Mouse (Mus musculus) hindlimb bud, embryonic 11.5 days (tissue): ENCODE results near the gene Wdr91.
A peak's percentile ranks its signal among the peaks of the same experiment; 100 is the strongest.

Source experiments
- DNase-seq: peaks from one replicate; pipeline ENCODE4 v3.0.0-alpha.2; 2012; ENCODE audit warnings: low read depth, low spot score; ENCODE audit errors: extremely low spot score

The Wdr91 gene

DNA sequence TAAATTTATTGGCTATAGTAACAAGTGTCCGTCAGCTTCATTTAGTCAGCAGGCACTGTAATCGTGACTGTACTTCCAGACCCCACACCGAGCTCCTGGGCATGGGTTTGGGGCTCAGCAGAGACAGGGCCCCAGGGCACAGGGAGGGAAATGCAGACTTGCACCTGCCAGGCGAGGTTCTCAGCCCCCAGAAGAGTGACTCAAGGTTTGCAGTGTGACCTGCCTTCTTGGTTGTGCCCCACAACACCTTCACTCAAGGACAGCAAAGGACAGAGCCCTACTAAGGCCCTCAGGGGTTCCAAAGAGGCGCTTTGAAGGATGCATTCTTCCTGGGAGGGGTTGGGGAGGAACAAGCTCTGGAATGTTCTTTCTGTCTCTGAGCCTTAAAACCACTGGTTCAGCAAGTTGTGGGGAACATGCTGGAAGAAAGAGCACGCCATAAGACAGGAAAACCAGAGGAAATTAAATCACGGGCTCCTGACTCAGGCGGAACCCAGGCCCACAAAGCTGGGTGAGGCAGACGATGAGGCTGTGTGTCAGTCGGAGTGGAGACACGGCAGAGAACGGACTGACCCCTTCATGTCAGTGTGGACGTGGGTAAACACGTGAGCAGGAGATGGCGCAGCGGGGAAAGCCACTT lies 31.5 kb downstream of the Wdr91 start:
- DNase-seq = no peak

DNA sequence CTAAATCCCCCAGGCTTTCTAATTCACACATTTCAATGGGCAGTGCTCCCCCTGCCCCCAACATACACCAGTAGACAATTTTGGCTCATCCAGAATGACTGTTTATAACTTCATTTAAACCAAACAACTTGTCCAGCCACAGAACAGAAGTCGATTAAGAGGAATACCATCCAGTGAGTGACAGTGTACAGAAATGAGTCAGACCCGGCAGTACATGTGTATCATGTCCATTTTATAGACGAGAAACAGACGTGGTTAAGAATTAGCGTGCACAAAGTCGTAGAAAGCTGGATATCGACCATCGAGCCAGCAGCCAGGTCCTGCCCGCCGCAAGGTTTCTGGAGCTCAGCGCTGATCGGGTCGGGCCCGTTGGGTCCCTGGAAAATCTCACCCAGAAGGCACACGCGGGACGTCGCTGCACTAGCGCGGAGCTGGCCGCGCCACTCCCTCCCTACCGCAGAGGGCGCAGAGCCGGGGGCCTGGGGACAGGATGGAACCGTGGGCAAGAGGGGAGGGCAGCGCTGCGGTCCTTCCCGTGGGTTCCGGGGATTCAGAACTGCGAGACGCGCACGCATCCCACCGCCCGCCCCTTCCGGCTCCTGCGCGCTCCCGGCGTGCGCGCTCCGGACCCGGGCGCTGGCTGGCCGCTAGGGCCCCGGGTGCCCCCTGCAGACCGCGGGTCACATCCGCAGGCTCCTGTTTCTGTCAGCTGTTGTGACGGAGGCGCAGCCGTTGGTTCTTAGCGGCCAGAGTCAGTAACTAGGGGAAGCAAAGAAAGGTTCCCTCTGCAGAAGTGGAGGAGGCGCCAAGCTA lies 33.0 kb downstream of the Wdr91 start, which contains the start of gene Cyren:
Cyren (minus strand) TSS at position 552 of the 813 bp plus-strand sequence.
- peak; percentile 62 for DNase-seq

DNA sequence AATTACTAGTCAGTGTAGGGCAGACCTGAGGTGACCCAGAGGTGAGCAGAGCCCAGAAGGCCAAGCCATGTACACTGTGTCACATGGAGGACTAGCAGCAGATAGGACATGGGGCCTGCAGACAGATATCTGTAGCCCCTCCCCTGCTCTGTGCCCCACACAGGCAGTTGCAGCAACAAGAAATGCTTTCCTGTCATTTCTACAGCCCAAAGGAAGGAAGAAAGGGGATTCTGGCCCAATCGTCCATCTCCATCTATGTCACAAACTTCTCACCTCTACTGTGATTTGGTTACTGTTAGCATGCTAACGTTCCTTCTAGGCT lies 33.9 kb downstream of the Wdr91 start:
- DNase-seq = no peak

DNA sequence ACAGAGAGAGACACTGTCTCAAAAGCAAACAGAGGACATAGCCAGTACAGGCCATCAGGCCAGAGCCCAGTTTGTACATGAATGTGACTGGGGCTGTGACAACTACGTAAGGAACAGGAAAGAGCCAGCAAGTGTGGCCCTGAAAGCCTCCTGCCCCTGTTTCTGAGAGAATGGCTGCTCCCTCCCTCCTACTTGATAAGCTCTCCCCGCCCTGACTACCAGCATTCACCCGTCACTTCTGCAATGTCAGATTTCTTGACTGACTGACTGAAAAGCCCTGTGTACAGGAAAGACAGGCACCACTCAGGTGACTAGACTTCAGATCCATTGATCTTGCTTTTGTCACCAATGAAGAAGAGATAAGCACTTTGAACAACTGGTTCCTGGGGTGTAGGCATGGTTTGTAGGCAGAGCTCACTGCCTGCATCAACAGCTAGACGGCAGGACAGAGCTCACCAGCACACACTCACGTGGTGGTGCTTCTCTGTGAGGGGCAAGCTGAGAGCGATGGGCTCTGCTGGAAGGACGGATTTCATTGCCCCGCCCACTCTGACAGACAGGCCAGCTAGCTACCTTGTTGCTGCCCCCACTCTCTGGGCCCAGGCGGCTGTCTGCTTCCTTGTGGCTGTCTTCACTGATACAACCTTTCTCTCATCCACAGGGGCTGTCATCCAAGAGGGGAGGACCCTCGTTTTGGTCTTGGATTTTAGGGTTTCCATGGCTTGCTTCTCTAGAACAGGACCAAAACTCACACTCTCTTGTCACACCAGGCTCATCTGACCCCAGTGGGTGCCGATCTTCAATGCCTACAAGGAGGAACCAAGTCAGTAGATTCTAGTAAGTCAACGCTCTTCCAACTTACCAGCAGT lies 34.5 kb downstream of the Wdr91 start:
- DNase-seq = no peak

DNA sequence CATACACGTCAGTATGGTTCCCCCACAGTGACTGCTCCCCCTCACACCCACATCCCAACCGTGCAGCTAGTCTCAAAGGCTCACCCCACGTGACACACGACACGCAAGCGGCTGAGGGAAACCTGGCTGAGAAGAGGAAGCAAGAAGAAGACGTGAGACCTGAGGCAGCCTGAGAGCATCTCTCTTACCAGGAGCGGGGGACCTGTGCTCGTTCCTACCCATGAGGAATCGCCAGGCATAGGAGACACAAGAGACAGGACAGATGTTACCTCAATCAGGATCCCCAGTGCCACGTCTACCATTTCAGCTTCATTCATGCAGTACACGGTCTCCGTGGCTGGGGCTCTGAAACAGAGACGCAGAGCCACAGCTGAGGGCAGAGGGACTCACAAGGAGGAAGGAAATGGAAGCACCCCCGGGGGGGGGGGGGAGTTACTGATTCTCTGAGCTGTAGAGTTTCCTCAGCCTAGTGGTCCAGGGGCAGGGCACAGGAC lies 35.4 kb downstream of the Wdr91 start:
- DNase-seq = no peak

DNA sequence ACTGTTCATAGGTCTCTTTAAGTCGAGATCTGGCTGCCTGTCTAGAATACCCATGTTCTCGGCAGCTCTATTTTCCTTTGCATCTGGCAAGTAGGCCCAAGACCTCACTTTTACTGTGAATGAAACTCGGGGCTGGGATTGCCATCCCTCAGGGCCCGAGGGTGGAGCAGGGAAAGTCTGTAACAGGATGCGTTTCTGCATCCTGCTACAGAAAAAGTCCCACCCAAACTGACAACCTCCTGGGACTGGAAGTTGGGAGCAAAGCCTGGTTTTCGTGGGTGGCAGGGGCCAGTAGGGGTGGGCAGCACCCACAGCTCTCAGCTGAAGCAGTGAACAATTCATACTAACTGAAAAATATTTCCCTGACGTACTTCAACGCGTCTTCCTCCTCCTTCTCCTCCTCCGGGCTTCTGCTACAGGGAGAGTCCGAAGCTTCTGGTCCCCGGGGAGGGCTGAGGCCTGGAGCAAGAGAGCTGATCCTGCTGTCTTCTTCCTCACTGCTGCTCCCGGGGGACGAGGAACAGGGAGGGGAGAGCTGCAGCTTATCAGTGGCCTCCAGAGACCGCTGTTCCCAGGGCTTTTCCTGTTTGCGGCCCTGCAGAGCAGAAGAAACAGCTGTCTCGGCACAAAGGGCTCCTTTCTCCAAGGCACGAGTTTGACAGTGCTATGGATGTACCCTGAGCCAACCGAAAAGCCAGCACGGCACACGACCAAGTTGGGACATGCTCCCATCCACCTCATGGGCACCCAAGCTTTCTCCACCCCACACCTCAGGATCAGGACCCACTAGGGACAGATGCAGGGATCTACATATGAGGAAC lies 36.4 kb downstream of the Wdr91 start:
- DNase-seq = no peak

DNA sequence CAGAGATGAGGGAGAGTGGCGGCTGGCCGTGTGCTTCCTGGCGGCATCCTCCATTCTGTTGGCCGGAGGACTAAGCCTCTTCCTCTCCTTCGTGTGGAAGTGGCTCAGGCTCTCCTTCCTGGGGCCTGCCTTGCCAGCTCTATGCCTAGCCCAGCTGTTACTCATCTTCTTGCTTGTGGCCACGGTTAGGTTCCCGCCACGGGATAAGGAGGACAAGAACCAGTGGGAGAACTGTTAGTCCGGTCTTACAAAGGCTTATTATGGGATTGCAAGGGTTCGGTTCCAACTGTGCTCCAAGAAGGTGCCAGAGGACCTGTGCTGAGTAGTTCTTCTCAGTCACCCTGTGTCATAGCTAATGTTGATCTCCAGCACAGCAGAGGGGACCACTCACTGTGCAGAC lies 37.8 kb downstream of the Wdr91 start:
- no peak for DNase-seq

DNA sequence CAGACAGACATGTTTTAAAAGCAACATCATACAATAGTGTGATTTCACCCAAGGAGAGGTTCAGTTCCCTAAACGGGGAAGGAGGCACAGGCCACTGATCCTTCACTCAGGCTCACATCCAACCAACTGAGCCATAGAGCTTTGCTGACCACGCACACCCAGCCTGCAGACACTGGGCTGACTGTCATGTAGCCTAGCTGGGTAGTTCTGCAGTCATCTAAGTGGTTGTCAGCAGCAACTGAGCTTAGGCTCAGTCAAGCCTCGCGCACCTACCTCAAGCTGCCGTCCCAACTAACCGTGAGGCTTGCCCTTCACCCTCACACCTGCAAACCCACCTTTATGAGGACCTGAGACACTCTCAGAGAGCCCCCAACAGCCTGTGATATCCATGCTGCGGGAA lies 38.7 kb downstream of the Wdr91 start:
- no peak for DNase-seq

DNA sequence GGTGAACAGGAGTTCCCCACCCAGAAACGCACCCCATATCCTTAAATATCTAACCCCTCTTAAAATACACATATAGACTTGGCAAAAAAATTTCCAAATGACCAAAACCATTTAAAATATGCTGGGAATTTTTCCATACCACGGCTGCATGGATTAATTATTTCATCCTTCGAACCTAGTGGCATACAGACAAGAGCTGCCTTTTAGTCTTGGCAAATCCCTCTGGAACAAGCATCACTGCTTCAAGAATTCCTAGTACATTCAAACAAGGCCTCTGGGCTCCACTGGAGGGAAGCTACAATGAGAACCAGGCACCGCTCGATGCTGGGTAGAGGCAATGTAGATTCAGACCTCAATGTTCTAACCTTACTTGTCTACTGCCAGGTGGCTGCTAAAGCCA lies 40.0 kb downstream of the Wdr91 start:
- DNase-seq = no peak

DNA sequence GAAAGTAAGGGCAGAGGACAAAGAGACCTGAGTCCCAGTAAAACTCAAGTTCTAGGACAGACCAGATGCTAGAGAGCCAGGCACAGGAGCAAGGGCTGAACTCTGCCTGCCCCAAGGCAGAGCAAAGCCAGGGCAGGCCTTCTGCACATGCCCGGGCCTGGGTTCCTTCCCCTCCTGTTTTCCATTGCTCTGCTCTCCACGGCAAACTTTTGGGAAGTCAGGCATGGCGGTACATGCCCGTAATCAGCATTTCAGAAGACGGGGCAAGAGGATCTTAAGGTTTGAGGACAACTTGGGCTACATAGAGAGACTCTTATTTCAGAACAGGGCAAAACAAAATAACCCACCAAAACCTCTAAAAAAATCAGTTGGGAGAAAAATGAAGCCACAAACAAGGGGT lies 40.5 kb downstream of the Wdr91 start:
- DNase-seq = no peak

DNA sequence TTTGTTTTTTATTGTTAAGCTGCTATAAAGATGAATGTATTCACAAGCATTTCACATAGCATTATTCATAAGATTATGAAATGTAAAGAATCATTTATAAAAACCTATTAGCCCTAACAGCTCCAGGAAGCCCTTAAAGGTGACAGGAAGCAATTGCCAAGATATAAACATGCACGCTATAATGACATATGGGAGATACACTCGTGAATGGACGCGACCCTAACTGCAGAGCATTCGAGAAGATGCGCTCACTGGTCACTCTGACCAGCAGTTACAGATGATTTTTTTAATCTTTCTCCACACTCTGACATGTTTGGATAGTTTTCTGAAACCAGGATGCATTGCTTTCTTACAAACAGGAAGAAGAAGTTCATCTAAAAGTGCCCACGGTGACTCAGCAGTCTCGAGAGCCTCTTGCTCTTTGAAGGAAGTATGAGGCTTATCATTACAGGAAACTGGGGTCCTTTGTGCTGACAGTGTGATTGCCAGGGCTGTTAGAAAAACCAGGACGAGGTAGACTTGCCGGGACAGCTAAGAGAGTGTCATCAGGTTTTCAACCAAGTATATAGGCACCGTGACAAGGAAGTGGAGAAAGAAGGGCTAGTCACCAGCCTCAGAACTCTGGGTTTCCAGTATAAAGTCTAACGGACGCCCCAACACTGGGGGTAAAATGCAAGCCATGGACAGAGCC lies 41.3 kb downstream of the Wdr91 start:
- DNase-seq = no peak

DNA sequence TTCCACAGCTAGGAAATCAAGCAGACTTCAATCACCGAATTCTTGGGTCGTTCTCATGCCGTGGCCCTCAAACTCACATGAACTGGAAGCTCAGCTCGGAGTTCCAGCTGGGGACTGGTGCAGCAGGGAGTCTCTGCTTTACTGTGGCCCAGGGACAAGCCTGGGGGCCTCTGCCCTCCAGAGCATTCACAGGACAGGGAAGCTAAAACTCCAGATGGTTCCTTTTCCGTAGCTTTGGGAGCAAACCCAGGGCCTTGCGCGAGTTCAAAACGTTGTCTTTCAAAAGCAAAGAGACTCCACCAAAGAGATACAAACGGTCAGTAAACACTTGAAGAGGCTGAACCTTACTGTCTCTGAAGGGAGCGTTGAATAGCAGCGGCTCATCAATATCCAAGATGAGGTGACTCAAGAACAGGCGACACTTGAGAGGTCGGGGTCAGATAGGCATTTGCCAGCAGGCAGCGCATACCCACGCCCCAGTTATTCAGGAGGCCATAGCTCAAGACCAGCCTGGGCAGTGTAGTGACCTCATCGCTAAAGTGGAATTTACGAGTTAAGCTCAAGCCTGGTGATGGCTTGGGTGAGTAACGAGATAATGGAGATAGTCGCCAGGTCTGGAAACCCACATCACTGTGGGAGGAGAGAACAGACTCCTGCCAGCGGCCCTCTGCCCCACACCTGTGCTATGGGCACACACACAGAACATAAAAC lies 42.0 kb downstream of the Wdr91 start:
- no peak for DNase-seq

DNA sequence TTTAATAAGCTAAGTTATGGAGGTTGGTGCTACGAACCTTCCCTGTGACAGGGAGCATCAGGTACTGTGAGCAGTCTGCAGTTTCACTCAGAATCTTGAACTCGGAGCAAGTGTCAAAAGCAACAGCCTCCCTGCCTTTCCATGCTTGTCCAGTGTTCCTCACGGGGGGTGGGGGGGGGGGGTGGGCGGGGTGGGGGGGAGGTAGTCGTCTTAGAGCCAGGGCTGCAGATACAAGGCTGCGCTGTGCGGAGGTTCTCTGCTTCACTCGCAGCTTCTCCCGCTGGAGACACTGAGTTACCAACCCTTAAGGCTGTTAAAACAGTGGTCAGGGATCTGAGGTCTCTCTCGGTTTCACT lies 42.7 kb downstream of the Wdr91 start:
- no peak for DNase-seq

DNA sequence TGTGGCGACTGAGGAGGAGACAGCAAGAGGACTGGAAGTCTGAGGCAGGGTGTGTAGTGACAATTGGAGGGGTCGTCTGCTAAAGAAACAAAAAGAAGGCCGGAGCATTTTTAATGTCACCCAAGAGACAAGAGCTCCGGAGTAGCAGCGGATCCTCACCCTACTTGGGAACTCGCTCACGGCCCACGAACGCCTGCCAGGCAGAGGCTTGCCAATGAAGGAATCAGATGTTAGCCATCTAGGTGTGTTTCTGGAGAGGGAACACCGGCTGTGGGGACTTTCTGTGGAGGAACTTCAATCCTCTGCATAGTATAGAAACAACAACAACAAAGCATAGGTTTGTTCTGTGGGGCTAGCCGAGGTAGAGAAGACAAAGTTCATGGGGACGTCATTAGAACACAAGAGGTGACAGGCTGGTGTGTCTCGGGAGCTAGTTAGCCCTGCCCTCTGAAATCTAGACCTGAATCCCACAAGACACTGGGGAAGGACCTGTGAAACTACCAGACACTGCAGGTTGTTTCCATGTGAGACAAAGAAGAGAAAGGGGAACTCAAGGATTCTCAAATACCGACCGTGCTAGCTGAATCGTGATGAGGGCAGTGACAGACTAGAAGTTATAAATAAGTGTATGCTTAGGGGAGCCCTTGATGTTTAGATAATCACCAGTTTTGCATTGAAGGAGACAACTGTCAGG lies 43.2 kb downstream of the Wdr91 start:
- no peak for DNase-seq

DNA sequence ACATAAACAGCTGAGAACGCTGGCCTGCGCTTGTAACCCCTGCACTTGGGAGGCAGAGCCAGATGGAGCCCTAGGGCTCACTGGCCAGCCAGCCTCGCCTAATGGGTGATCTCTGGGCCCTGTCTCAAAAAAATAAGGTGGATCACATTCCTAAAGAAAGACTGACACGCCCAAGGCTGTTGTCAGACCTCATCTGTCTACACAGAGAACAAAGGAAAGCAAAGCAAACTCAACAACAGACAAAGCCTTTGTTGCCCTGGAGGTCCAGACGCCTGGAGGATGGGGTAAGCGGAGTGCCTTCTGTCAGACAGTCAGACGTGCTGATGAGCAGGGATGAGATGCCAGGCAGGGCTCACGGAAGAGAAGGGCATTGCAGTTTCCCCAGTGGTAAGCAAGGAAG lies 43.9 kb downstream of the Wdr91 start:
- DNase-seq = no peak

DNA sequence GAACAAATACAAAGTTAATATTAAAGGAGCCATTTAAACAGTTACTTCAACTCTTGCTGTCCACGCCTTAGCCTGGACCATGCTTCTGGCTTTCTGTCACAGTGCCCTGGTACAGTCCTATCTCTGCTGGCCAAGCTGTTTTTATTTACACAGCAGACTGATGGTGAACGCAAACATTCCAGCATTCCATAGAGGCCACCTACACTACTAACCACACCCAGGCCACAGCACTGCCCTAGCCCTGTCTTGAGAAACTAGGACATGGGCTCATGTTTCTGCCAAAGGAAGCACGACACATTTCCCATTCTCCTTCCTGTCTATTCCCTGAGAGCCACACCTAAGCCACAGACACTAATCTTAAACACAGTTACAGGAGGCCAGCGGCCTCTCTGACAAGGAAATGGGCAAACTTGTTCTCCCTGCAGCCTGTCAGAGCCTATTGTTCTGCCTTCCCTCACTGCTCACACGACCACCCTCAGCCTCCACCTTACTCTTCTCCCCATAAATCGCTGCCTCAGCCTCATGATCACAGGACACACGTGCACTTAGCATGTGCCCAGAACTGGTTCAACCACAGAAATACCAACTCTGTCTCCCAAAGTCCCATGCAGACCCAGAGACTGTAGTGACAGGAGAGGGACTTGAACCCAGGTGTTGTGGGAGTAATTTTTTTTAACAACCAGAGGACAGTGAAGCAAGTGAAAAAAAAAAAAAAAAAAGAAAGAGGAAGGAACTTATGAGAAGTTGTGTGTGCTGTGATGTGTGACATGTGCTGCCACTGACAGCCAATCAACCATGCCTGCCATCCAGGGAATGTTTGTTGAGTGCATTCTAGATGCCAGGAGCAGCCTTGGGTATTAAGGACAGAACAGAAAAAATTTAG lies 44.7 kb downstream of the Wdr91 start:
- DNase-seq = no peak

DNA sequence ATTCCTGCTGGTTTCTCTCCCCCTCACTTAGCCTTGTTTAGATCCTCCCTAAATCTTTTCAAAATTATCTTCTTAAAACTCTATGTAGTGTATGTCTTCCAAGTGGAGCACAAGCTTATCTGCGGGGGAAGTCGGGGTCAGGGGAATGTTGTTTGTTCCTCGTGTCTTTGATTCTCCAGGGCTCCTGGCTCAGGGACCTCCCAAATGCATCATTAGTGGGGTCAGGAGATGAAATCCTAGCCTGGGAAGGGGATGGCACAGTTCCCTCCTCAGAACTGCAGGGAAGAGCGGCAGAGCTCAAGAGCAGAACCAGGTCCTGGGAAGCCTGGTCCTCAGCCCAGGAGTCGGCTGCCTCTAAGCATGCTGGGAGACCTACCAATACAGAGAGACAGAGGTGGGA lies 45.5 kb downstream of the Wdr91 start:
- no peak for DNase-seq
